Mouse (Mus musculus) heart, postnatal 0 days (tissue): ENCODE results near the gene Mgl2. TPM values are rescaled to one million over a fixed set of nuclear protein-coding genes. Genes with fewer than 3 reads are reported as not detected.
A peak's percentile ranks its signal among the peaks of the same experiment; 100 is the strongest.

Source experiments
- ATAC-seq: fragments of 200-750 bp; cut with Nextera tagmentation; 2 replicates; pipeline ENCODE4 v1.8.0; 2017; ENCODE audit warnings: low read depth, moderate number of reproducible peaks, moderate library complexity; ENCODE audit not compliant: insufficient read depth
- DNase-seq: peaks from one replicate; pipeline ENCODE4 v3.0.0-alpha.2; 2016; ENCODE audit warnings: low spot score
- H3K27ac ChIP-seq: fragments of 300-500 bp; sonication (generic); 2 replicates; pipeline ENCODE4 v1.5.1; 2014; ENCODE audit warnings: low read depth, mild to moderate bottlenecking
- H3K27me3 ChIP-seq: fragments of 300-500 bp; sonication (generic); 2 replicates; pipeline ENCODE4 v1.6.1; 2014; ENCODE audit warnings: low read length, mixed read lengths; ENCODE audit not compliant: control insufficient read depth, insufficient read depth
- H3K36me3 ChIP-seq: fragments of 300-500 bp; sonication (generic); replicated peaks from 2 replicates; pipeline ENCODE4 v1.6.1; 2014; ENCODE audit warnings: low read length, mixed read lengths; ENCODE audit not compliant: control insufficient read depth, insufficient read depth
- H3K4me1 ChIP-seq: fragments of 300-500 bp; sonication (generic); 2 replicates; pipeline ENCODE4 v1.6.1; 2014; ENCODE audit warnings: antibody characterized with exemption; ENCODE audit not compliant: control insufficient read depth, insufficient read depth
- H3K4me2 ChIP-seq: fragments of 300-500 bp; sonication (generic); 2 replicates; pipeline ENCODE4 v1.6.1; 2014; ENCODE audit warnings: low read depth, mild to moderate bottlenecking, low read length, moderate library complexity
- H3K4me3 ChIP-seq: fragments of 300-500 bp; sonication (generic); 2 replicates; pipeline ENCODE4 v1.5.1; 2014; ENCODE audit warnings: low read depth, low read length
- H3K9ac ChIP-seq: fragments of 300-500 bp; sonication (generic); replicated peaks from 2 replicates; pipeline ENCODE4 v1.6.1; 2014; ENCODE audit warnings: low read depth, low read length, mixed read lengths
- H3K9me3 ChIP-seq: fragments of 300-500 bp; sonication (generic); replicated peaks from 2 replicates; pipeline ENCODE4 v1.6.1; 2016; ENCODE audit warnings: low read length; ENCODE audit not compliant: control insufficient read depth
- CTCF ChIP-seq: IDR thresholded peaks from 2 replicates; pipeline ENCODE4 v1.5.1; 2016; ENCODE audit warnings: antibody characterized with exemption, control low read depth, low read depth
- EP300 ChIP-seq: IDR thresholded peaks from 2 replicates; pipeline ENCODE4 v1.6.1; 2016; ENCODE audit warnings: antibody characterized with exemption, low read depth
- WGBS: fragments of 180-500 bp; shearing (Covaris S2); extraction: QIAGEN DNeasy Blood & Tissue Kit; methylation state at CpG from one replicate; pipeline ENCODE4 v1.1.7; 2014; 5-methylcytosine and 5-hydroxymethylcytosine counted together
- polyA plus RNA-seq: library from polyadenylated mRNA; unstranded; fragments of >200 nt; fragmentation: Nextera tagmentation; extraction: Ambion mirVana; gene quantifications from 2 replicates; pipeline ENCODE4 v1.2.1, GENCODE M21; 2015
- total RNA-seq: library from RNA; depleted of rRNA; stranded (reverse); fragments of >200 nt; gene quantifications from 2 replicates; pipeline ENCODE4 v1.2.3, GENCODE M21; 2014; ENCODE audit warnings: low replicate concordance

Mgl2 gene
- total and polyA plus RNA-seq, 2 experiments from 2014 or later, result not detected

DNA sequence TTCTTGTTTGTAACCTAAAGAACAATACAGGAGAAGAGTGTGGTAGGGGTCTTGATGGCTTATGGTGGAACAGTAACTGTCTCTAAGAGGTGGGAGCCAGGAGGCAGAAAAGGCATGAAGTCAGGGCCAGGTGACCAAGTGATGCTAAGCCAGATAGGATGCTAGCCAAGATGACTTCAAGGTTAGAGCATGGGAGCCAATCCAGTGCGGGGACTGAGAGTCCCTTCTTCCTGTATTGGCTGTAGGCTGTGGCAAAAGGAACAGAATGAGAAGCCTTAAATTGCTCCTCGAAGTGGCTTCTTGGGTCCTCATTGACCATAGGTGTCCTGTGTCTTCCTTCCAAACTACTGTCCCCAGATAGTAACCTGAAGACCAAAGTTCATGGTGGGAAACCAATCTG, 31.0 kb upstream of the Mgl2 start:
- Histone ChIP-seq H3K9me3 (no peaks in the 10 kb centered on the region), H3K4me1 (no peaks in the 10 kb centered on the region), H3K27ac (no peak overlapping the region), H3K36me3 (no peaks in the 10 kb centered on the region), H3K4me3 (no peak overlapping the region), H3K27me3 (no peaks in the 10 kb centered on the region), H3K4me2 (no peak overlapping the region), H3K9ac (no peak overlapping the region)
- no peak for DNase-seq
- ATAC-seq, result no peak
- WGBS, result 81% methylated on average over 2 of the region's 2 CpGs
- TF ChIP-seq EP300 (no peak), CTCF (no peak)

DNA sequence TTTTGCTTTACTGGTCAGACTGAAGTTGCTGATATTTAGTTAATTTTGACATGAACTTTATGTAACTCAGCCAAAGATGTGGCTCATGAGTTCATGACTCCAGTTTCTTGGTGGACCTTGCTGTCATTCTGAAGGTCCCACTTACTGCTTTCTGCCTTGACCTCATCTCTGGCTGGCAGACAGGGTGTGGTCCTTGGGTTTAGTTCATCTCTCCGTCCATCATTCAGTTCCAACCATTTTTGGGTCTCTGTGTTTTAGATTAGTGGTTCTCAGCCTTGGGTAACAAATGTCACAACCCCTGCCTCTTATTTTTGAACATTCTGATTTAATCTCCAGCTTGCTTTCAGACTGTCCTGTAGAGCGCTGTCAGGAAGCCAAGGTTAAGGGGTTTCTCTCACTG, 30.3 kb upstream of the Mgl2 start:
- no peak overlapping the region for H3K9ac ChIP-seq
- H3K4me2 ChIP-seq, result no peak overlapping the region
- TF ChIP-seq EP300 (no peak), CTCF (no peak)

DNA sequence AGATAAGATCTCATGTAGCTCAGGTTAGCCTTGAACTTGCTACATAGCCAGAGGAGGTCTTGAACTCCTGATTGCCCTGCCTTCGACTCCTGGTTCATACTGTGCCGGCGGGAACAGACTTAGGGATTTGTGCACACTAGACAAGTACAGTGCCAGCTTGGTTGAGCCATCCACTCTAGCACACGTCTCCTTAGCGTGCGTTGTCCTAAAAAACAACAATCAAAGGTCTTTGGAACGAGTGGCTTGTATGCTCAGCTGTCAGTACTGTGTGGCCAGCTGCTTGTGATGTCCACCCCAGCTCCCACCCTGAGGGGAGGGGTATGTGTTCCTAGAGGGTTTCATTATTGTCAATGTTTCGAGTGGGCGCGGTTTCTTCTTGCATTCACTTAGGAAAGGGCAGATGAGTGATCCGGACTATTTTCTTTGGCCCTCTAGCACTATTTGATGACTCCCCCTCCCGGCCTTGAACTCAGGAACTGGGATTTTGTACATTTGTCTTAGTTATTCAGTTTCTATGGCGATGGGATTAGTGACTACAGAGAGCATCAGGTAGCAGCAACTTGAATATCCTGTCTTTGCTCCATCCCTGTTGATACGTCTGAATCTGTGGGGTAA, 26.3 kb upstream of the Mgl2 start:
- Histone ChIP-seq H3K27me3 (no peaks in the 10 kb centered on the region), H3K9me3 (no peaks in the 10 kb centered on the region), H3K9ac (no peak overlapping the region), H3K27ac (no peak overlapping the region), H3K4me1 (no peaks in the 10 kb centered on the region), H3K4me3 (no peak overlapping the region), H3K36me3 (no peaks in the 10 kb centered on the region), H3K4me2 (no peak overlapping the region)
- TF ChIP-seq CTCF, result no peak
- TF ChIP-seq EP300, result no peak
- 73% methylated on average over 14 of the region's 14 CpGs for WGBS
- DNase-seq (no peak), ATAC-seq (no peak)

More for the DNA sequence above, 30.3 kb upstream of the Mgl2 start:
- Histone ChIP-seq H3K27me3 (no peaks in the 10 kb centered on the region), H3K4me1 (no peaks in the 10 kb centered on the region), H3K27ac (no peak overlapping the region), H3K4me3 (no peak overlapping the region), H3K36me3 (no peaks in the 10 kb centered on the region), H3K9me3 (no peaks in the 10 kb centered on the region)
- ATAC-seq (no peak), DNase-seq (no peak)
- 63% methylated on average over 2 of the region's 2 CpGs for WGBS

DNA sequence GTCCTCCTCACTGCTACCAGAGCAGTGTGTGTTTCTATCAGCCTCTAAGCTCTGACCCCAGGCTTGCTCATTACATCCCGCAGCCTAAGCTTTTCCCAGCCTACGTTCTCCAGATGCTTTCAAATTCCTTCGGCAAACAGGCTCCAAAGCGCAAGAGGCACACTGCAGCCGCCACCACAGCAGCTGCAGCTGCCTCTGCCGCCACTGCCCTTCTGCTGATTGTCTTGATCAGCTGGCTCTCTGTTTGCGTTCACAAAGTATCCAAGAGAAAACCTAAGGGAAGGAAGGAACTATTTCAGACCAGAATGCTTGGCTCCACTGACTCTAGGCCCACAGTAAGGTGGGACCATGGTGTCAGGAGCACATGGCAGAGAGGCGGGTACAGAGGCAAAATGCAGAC, 23.0 kb upstream of the Mgl2 start:
- no peak overlapping the region for H3K4me3 ChIP-seq
- no peak for DNase-seq
- no peaks in the 10 kb centered on the region for H3K36me3 ChIP-seq
- ATAC-seq, result no peak
- WGBS, result 55% methylated on average over 8 of the region's 8 CpGs
- H3K4me2 ChIP-seq, result no peak overlapping the region
- no peaks in the 10 kb centered on the region for H3K9me3 ChIP-seq
- H3K4me1 ChIP-seq, result no peaks in the 10 kb centered on the region
- H3K9ac ChIP-seq, result no peak overlapping the region
- no peak overlapping the region for H3K27ac ChIP-seq
- H3K27me3 ChIP-seq, result no peaks in the 10 kb centered on the region
- TF ChIP-seq CTCF, result no peak

DNA sequence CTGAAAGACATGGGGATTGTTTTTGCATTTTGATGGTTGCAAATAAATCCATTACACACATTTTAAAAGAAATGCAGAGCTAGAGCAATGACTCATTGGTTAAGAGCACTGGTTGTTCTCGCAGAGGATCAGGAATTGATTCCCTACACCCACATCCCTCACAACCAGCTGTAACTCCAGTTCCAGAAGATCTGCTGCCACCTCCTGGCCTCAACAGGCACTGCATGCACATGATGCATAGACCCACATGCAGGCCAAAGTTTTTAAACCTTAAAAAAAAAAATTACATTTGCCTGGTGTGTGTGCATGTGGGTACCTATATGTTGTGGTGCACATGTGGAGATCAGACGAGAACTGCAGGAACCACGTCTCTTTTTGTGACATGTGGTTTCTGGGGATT, 20.0 kb upstream of the Mgl2 start:
- Histone ChIP-seq H3K9ac (no peak overlapping the region), H3K27me3 (no peaks in the 10 kb centered on the region), H3K4me2 (no peak overlapping the region), H3K4me3 (no peak overlapping the region), H3K27ac (no peak overlapping the region), H3K9me3 (no peaks in the 10 kb centered on the region), H3K4me1 (no peaks in the 10 kb centered on the region), H3K36me3 (no peaks in the 10 kb centered on the region)
- WGBS, result 63% methylated on average over 3 of the region's 3 CpGs
- peak; percentile 58 for TF ChIP-seq CTCF
- TF ChIP-seq EP300, result no peak
- ATAC-seq, result no peak
- DNase-seq, result no peak

DNA sequence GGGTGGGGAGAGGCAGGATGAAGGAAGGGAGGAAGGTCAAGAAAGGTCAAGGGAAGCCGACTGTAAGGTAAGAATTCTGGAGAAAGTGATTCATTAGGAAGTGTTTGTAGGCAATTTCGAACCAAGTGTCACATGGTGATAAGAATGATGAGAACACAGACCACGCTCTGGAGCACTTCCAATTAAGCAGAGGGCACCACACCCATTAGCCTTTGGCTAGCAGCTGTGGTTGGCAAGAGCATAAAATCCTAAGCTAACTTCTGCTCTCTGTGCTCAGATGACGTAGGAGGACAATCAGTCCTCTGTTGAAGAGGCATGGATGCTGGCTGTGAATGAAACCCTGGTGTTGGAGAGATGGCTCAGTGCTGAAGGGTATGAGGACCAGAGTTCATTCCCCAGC, 15.6 kb upstream of the Mgl2 start:
- Histone ChIP-seq H3K4me1 (no peaks in the 10 kb centered on the region), H3K27ac (no peak overlapping the region), H3K9ac (no peak overlapping the region), H3K9me3 (no peaks in the 10 kb centered on the region), H3K4me2 (no peak overlapping the region), H3K36me3 (no peaks in the 10 kb centered on the region), H3K27me3 (no peaks in the 10 kb centered on the region), H3K4me3 (no peak overlapping the region)
- TF ChIP-seq EP300 (no peak), CTCF (no peak)
- no peak for ATAC-seq
- WGBS, result 37% methylated on average over 4 of the region's 4 CpGs
- peak; percentile 6 for DNase-seq
